Mouse (Mus musculus) spleen, postnatal 4 days (tissue): ENCODE measurements around the gene Gsk3b.
"Not testable (repeated sequence)": the region's sequence is repeated elsewhere in the genome, so short reads cannot be mapped to it uniquely, and the experiment has no call there.

Experiments
- DNase-seq, 2 experiments: peaks; one replicate each; pipeline ENCODE4 v3.0.0; 2022; ENCODE audit warnings: low spot score in 2 of 2

Gsk3b gene

DNA sequence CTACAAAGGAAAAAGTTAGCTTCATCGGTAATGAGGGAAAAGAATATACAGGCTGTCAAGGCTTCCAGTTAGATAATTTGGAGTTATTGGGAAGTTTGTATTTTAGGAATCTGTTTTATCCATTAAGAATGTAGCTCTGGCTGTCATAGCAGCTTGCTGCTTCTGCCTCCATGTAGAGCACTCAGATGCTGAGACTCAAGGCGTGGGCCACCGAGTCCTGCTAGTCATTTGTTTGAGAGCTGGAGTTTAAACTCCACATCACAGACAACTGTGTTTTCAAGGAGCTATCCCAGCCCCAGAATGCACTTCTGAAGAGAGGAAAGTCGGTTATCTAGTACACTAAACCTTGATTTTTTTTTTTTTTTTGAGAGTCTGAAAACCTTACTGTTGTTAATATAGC lies 101.2 kb downstream of the Gsk3b start:
- no peak for DNase-seq

DNA sequence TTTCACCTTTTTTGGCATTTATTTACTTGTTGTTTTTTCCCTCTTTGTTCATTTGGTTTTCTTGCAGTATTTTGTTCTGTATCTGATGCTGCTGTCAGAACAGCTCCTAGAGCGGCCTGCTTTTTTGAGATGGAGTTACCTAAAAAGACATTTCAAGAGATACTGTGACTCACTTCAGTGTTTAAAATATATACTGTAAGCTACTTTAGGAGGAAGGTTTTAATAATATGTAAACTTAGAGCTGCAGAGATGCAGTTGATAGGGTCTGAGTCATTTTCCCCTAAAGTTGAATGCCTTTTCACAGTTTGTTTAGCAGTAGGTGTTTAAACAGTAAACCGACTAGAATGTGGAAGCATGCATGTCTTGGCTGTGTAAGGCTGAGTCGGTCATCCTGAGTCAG lies 101.7 kb downstream of the Gsk3b start:
- DNase-seq = no peak

DNA sequence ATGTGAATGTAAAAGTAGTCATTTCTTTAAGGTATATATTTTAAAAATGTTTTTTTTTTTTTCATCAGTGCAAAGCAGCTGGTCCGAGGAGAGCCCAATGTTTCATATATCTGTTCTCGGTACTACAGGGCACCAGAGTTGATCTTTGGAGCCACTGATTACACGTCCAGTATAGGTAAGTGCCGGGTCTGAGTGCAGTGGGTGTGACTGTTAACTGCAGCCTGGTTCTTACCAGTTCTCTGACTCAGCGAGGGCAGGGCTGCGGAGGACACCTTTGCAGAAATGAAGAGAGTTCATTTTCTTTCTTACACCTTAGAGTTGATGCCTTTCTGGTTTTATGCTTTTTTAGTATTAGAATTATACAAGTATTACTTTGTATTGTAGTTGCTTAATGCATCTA lies 102.7 kb downstream of the Gsk3b start:
- no peak for DNase-seq

DNA sequence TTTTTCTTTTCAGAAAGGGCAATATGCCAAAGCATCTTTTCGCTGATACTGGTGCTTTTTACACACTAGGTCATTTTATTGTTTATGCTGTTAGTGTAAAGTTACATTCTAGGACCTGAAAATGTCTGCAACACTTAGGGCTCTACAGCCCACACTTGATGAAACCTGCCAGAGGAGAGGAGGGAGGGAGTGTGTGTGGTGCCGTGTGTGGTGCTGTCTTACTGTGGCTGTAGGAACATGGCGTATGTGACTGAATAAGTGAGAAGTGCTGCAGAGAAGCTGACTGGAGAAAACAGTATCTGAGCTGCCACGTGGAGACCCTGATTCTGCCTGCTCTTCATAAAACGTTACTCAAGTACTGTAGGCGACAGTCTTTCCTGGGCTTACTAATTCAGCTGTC lies 103.8 kb downstream of the Gsk3b start:
- DNase-seq = no peak

DNA sequence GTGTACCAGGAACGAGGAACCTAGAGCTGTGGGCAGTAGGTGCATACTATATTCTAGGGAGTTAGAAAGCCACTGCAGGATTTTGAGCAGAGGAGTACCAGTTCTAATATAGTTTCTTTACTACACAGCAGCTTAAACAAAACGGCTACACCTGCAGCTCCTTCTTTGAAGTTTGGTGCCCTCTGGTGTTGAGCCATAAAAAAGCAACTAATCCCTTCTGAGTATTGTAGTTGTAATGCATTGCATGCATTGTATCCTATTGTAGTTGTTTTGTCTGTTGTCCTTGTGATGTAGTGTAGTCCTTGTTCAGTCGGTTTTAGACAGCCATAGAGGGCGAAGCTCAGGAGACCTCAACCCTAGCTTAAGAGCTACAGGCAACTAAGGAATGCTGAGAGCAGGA lies 108.5 kb downstream of the Gsk3b start:
- DNase-seq = peak; percentile 52 to 77

DNA sequence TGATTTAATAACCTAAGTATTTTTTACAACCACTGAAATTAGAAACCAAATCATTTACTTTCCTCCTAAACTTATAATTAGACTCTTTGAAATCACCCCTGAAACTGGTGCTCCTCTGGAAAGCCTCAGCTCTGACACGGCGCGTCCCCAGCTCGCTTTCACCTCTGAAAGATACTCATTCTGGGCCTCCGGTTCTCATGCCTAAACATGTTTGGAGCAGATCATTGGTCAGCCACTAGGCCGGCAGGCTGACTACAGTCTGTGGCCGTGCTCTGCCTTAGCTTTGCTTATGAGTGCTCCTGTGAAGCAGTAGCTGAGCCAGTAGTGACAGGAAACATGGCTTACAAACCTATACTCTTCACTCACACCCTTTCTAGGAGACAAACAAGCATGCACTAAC lies 116.5 kb downstream of the Gsk3b start:
- no peak for DNase-seq

DNA sequence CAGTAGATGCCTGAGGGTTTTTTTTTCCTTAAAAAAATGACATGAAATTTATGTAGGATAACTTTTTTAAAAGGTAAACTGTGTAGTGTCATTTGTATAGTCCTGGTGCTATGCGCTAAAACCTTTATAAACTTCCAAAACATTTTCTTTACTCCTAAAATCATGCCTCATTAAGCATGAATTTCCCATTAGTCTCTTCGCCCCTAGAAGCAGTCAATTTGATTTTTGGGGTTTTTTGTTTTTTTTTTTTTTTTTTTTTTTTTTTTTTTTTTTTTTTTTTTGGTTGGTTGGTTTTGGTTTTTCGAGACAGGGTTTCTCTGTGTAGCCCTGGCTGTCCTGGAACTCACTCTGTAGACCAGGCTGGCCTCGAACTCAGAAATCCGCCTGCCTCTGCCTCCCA lies 133.7 kb downstream of the Gsk3b start:
- DNase-seq = not testable (repeated sequence)

DNA sequence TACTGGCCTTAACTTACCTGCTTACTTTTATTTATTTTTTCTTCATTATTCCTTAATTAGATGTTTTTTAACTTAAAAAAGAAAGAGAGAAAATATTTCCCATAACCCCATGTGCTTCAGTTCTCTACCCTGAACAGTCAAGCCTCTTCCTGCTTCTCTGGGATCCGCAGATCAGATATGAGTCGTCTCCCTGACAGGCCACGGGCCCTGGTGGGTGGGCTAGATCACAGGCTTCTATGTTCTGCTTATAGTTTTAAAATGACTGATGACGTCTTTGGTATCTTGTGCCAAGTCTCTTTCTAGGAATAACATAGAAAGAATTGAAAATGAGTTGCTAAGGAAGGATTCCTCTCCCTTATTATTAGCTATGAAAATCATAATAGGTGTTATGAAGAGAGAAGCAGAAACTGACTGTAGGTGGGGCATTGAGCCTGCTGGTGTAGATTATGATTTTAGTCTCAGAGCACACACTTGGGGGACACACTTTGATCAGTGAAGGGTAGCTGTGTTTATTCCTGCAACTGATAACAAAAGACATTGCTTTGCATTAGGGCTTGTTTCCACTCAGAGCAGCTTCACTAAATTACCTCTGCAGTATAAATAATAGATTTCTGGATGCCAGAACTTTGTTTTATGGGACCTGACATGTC lies 148.3 kb downstream of the Gsk3b start:
- DNase-seq = no peak

DNA sequence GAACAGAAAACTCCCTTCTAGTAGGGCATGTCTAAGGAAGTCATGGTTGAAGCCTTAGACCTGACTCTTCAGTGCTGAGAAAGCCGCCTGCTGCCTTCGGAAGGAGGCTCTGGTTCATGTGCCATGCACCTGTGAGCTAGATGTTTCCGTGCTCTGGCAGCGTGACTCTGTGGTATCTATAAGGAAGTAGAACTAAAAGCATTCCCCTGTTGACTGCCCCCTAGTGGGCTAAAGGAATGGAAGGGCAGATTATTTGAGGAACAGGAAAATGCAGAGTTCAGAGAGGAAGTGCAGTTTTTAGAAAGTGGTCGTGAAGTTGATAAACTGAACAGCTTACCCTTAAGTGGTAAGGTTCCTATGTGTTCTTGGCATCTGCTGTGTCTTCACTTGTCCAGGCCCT lies 150.9 kb downstream of the Gsk3b start:
- DNase-seq = peak; percentile 69 to 81

DNA sequence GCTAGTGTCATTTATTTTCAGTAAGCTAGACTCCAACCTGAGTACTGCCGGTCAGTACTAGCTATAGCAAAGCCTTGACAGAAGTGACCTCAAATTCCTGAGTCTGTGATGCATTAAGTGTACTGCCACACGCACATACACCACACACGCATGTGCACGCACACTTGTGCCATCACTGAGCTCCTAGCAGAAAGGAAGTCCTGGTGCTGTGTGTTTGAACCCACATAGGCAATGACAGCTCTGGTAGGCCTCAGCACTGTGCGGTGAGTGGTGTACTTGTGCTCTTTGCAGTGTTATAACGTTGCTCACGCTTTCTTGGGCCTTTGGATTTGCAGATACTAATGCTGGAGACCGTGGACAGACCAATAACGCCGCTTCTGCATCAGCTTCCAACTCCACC lies 151.4 kb downstream of the Gsk3b start:
- no peak for DNase-seq

DNA sequence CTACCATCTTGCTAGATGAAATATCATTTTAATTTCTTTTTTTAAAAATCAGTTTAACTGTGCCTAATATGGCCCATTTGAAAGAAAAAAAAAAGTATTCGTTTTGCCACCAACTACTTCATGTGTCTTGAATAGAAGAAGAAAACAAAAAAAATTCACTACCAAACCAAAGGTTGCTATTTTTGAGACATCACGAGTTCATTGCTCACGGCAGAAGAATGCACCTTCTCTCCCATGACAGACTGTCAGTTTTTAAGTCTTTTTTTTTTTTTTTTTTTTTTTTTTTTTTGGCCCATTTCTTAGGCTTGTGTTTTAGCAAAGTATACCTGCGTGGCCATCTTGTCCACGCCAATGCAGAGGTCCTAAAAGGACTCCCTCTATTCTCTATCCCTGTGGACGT lies 155.3 kb downstream of the Gsk3b start:
- no peak for DNase-seq

DNA sequence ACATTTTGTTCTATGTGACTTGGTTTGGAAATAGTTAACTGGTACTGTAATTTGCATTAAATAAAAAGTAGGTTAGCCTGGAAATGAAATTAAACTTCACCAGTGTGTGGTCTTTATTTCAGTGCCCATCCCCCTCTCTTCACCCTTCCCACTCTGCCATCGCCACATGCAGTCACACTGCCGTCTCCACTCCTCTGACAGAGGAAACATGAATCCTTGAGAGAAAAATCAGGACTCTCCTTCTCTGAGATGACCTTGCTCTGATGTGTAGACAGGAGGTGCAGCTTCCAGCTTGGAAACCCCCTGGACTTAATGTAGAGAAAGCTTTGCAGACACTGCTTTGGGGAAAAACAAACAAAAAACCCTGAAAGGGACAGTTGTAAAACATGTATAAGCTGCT lies 156.6 kb downstream of the Gsk3b start:
- DNase-seq = no peak

DNA sequence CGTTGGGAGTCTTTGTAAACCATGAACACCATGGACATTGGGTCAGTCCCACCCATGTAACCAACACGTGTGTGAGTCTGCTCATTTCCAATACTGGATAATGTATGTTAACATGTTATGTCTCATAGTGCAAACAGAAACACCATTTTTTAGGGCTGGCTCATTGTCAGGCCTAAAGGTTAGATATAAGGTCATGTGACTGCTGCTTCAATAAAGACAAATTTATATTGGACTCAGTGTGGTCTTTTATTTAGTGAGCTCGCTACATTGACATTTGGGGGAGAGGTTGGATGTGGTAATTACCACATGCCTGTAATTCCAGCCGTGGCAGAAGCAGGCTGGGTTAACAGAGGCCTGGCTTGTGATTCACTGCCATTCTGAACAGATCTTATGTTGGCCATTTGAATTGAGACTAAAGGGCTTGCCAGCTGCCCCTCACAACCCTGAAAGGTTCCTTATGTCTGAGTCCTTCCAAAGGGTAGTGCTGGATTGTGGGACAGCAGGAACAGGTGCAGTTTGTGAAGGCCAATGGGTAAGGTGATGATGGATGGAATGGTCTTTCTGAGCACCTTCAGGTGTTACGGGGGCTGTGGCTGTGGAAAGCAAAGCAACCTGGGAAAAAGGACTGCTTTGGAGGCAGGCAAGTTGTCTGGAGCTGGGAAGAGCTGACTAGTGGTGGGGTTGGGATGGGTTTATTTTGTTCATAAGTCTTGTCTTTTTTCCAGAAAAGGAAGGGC lies 157.2 kb downstream of the Gsk3b start:
- no peak for DNase-seq

DNA sequence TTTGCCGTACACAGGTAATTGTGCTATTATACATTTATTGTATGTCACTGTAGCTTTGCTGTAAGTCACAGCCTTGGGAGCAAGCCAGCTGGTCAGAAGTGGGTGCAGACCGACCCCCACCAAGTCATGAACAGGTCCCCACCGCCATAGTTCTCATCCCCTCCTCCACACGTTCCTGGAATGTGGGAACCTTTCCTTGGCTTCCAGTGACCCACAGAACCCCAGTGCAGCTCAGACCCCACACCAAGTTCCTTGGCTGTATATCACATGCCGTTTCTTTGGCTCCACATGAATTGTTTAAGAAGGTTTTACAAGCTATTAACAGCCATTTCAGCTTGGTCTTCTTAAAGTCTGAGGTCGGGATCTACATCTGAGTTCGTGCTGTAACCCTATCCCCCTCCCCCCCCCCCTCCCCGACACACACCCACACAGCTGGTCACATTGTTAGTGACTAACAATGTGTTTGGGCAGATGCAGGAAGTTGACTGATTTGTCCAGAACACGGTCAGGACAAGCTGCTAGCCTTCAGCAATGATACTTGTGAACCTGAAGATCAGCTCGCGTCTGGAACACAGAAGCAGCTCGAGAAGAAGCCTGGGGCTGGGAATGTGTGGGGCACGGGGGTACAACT lies 159.6 kb downstream of the Gsk3b start:
- peak in 1 of 2 experiments; percentile 44 for DNase-seq

DNA sequence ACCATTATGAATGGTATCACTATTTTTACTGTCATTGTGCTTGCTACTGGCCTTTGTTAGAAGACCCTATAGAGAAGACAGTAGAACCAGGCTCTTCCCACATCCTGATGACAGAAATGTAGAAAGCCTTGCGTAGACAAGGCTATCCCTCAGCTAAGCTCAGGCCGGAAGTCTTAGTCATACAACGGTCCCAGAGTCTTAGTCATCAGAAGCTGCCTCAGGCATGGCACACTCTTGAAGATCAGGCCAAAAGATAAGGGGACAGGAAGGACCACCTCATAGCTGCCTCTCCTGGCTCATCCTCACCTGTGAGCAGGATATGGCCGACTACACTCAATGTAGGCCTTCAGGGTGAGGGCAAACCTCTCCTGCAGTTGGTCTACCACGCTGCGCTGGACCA lies 161.7 kb downstream of the Gsk3b start:
- no peak for DNase-seq

DNA sequence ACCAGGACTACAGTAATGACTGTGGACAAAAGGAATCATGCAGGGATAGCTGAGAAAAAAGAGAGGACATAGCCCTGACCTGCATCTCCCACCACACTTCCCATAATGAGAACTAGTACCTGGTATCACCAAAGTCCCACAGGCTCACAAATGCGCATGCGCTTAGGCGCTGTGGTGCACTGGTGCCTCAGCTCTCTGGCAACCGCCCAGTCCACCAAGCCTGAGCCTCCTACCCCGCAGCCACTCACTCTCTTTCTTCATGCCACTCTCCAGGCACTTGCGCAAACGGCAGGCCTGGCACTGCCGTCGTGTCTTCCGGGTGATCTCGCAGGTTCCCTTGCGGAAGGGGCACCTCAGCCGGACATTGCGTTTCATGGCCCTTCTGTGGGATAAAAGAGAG lies 165.2 kb downstream of the Gsk3b start:
- no peak for DNase-seq

DNA sequence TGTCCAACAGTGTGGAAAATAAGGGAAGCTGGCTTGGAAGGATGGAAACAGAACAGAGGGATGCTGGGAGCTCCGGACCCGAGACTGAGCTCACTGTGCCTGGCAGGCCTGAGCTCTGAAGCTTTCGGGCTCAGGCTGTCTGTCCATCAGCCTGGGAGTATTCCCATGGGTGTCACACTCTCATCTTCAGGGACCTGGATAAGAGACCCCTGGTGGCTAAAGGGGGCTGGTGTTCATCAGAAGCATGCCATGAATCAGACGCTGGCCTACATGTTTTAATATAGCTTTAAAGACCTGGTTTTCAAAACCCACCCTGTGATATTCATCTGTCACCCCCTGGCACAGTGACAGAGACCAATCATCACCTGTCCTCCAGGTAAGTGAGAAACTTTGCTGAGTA lies 166.3 kb downstream of the Gsk3b start:
- DNase-seq = no peak

DNA sequence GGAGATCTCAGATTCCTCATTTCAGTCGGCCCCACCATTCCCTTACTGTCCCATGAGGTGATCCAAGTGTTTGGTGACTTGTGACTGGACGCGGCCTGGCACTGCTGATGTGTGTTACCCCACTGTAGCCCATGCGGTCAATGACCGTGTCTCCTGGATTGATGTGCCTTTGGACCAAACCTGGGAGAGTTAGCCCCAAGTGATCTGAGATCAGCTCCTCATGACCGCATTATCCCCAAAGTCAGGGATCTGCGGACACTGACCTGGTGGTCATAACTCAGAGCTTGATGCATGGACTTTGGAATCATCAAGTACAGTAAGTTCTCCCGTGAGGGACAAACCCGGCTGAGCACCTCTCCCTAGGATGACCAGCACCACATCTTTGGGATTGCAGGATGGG lies 167.1 kb downstream of the Gsk3b start:
- DNase-seq = no peak

DNA sequence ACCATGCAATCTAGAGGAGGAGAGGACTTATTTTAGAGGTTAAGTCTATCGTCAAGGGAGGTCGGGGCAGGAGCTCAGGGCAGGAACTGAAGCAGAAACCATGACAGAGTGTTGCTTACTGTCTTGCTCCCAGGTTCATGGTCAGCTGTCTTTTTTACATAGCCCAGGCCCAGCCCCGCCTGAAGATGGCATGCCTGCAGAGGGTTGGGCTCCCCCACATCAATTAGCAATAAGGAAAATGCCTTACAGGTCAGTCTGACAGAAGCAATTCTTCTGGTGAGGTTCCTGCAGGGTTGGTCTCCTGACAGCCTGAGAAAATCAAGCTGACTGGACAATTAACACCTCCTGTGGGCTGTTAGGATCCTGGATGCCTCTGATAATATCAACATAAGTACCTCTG lies 182.8 kb downstream of the Gsk3b start:
- DNase-seq = no peak

DNA sequence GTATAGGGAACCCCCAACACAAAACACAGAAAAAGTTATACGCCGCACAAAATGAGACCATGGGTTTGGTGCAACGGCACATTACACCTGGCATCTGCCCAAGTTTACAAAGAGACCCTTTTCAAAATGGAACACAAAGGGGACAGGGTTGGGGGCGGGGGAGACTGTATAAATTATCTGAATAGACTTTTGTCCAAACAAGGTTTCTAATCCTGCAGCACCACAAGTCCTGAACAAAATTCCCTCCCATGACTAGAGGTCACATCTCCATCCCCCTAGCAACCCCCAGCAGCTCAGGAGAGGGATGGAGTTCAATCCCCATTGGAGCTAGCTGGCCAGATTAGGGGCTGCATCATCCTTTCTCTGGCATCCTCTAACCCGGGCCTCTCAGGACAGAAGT lies 183.7 kb downstream of the Gsk3b start:
- DNase-seq = no peak

DNA sequence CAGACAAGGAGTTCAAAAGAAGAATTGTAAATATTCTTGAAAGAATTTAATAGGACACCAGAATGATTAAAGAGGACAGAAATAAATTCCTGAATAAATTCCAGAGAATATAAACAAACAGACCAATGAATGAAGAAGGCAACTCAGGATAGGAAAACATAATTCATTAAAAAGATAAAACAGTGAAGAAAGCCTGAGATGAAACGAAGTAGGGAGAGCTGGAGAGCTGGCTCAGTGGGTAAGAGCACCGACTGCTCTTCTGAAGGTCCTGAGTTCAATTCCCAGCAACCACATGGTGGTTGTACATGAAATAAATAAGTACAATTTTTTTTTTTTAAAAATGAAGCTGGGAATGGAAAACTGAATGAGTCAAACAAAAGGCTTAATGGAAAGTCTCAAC lies 185.9 kb downstream of the Gsk3b start:
- no peak for DNase-seq

DNA sequence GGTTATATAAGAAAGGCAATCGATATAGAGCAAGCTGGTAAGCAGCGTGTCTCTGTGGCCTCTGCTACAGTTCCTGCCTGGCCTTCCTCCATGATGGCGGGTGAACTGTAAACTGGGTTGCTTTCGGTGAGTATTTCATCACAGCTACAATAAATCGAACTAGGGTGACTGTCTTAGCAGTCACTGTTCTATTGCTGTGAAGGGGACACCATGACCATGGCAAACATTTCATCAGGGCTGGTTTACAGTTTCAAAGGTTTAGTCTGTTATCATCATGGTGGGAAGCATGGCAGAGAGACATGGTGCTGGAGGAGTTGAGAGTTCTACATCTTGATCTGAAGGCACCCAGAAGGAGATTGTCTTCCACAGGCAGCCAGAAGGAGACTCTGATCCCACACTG lies 191.0 kb downstream of the Gsk3b start:
- no peak for DNase-seq

DNA sequence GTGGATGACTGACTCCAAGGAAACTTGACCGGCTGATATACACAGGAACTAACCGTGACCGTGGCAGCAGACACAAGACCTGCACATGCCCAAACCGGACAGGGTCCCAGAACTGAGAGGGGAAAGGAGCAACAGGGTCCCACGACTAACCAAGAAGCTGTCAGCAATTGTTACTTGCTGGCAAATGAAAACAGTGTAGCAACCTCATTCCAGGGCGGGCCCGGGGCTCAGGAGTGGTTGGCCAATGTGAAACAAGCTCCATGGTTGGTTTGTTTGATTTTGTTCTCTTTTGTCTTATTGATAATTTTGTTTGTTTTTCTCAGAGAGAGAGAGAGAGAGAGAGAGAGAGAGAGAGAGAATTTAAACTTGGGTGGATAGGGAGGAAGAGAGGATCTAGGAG lies 192.2 kb downstream of the Gsk3b start:
- no peak for DNase-seq
